Mouse (Mus musculus) G1E (cell line): Measurements from ENCODE around the gene Nfx1. TPM values are rescaled to one million over a fixed set of nuclear protein-coding genes. Genes with fewer than 3 reads are reported as not detected.

Experiments
- ATAC-seq: 2 replicates; pipeline ENCODE4 v1.8.0; 2016; ENCODE audit warnings: mild to moderate bottlenecking; ENCODE audit not compliant: insufficient number of reproducible peaks, poor library complexity, low FRiP score, severe bottlenecking; ENCODE audit errors: extremely low read depth
- DNase-seq: peaks from one replicate; pipeline ENCODE4 v3.0.0; 2012; ENCODE audit warnings: low spot score
- H3K27me3 ChIP-seq: 2 replicates; pipeline ENCODE4 v1.6.1; 2012; ENCODE audit warnings: mild to moderate bottlenecking, low read length, inconsistent platforms; ENCODE audit not compliant: insufficient read depth
- H3K36me3 ChIP-seq: replicated peaks from 2 replicates; pipeline ENCODE3; 2012; ENCODE audit warnings: mild to moderate bottlenecking, inconsistent platforms
- H3K4me1 ChIP-seq: 2 replicates; pipeline ENCODE4 v1.6.1; 2012; ENCODE audit warnings: low read depth, low read length, inconsistent platforms, mixed read lengths; ENCODE audit not compliant: insufficient read depth
- H3K4me3 ChIP-seq: 2 replicates; pipeline ENCODE4 v1.5.1; 2012; ENCODE audit warnings: low read depth, mild to moderate bottlenecking, inconsistent platforms, low read length, moderate library complexity, mixed read lengths
- H3K9me3 ChIP-seq: replicated peaks from 2 replicates; pipeline ENCODE4 v1.6.1; 2012; ENCODE audit warnings: inconsistent platforms
- CTCF ChIP-seq: IDR thresholded peaks from 2 replicates; pipeline ENCODE4 v1.5.1; 2012; ENCODE audit warnings: low read depth, low read length, inconsistent platforms, mixed read lengths
- GATA1 ChIP-seq: IDR thresholded peaks from 2 replicates; pipeline ENCODE4 v1.6.1; 2012; ENCODE audit warnings: borderline replicate concordance, low read length, inconsistent platforms, mixed read lengths
- GATA2 ChIP-seq: IDR thresholded peaks from 2 replicates; pipeline ENCODE4 v1.6.1; 2012; ENCODE audit warnings: low read depth, low read length, inconsistent platforms, borderline replicate concordance
- POLR2AphosphoS5 ChIP-seq: IDR thresholded peaks from 2 replicates; pipeline ENCODE4 v1.6.1; 2012; ENCODE audit warnings: low read depth, low read length, inconsistent platforms; ENCODE audit not compliant: insufficient replicate concordance
- TAL1 ChIP-seq: conservative IDR thresholded peaks from 2 replicates; pipeline ENCODE4 v1.6.1; 2012; ENCODE audit warnings: low read depth, low read length, inconsistent platforms, mixed read lengths
- polyA plus RNA-seq: library from polyadenylated mRNA; stranded (reverse); fragments of >175 nt; gene quantifications from 2 replicates; pipeline ENCODE4 v1.2.3, GENCODE M21; 2012
- total RNA-seq, 2 experiments: library from RNA; stranded (forward) in 1 of 2; stranded (reverse) in 1 of 2; fragments of 200-1000 nt in 1 of 2; fragments of >200 nt in 1 of 2; fragmentation: Nextera tagmentation in 1 of 2; gene quantifications; 2 replicates each; pipeline ENCODE4 v1.2.3; 2014 to 2017

Gene Nfx1
- total and polyA plus RNA-seq, 3 experiments = 49.1 to 152 (median 135) TPM

- DNase-seq (no peak), ATAC-seq (no peak)
- peaks cover 8% of the 10 kb centered on the region; the same call in 1 of the 2 replicates for H3K4me1 ChIP-seq
- no peak overlapping the region for H3K4me3 ChIP-seq
- TF ChIP-seq TAL1 (no peak), GATA2 (no peak), GATA1 (no peak), POLR2AphosphoS5 (no peak), CTCF (no peak)
- peaks cover 59% of the 10 kb centered on the region for H3K27me3 ChIP-seq
- H3K36me3 ChIP-seq = no peaks in the 10 kb centered on the region
- H3K9me3 ChIP-seq = no peaks in the 10 kb centered on the region
Measured at GRCm38 (mm10) chr4:41040983-41041382, 70.3 kb downstream of the Nfx1 start.

DNA sequence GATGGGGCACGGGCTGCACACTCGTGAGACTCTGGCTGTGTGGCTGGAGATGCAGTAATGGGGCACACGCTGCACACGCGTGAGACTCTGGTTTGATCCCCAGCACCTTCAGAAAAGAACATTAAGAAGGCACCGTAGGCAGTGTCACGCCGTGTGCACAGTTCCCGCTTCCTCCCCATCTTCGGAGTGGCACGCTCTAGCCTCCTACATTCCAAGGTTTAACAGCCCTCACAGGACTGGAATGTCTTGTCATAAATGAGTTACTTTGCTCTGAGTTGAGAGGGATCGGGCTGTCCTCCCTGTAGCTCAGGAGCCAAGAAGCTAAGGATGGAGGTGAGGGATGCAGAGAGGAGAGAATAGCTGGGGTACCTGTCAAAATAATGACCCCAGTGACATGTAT, 72.2 kb downstream of the Nfx1 start:
- H3K27me3 ChIP-seq = peaks cover 65% of the 10 kb centered on the region
- H3K9me3 ChIP-seq = no peaks in the 10 kb centered on the region
- no peak for DNase-seq
- H3K36me3 ChIP-seq = no peaks in the 10 kb centered on the region
- TF ChIP-seq POLR2AphosphoS5 (no peak), GATA2 (no peak), GATA1 (no peak), CTCF (no peak), TAL1 (no peak)
- no peak overlapping the region for H3K4me3 ChIP-seq
- no peak for ATAC-seq
- H3K4me1 ChIP-seq = peaks cover 5% of the 10 kb centered on the region; the same call in 1 of the 2 replicates

GRCm38 (mm10) chr4:41043961-41044360, 73.3 kb downstream of the Nfx1 start:
- ATAC-seq = no peak
- H3K27me3 ChIP-seq = peaks cover 68% of the 10 kb centered on the region
- H3K9me3 ChIP-seq = no peaks in the 10 kb centered on the region
- H3K4me3 ChIP-seq = no peak overlapping the region
- no peaks in the 10 kb centered on the region for H3K36me3 ChIP-seq
- TF ChIP-seq TAL1 (no peak), POLR2AphosphoS5 (no peak), GATA2 (no peak), GATA1 (no peak), CTCF (no peak)
- DNase-seq = no peak
- H3K4me1 ChIP-seq = peaks cover 5% of the 10 kb centered on the region

GRCm38 (mm10) chr4:41045288-41045687, 74.6 kb downstream of the Nfx1 start:
- no peak overlapping the region for H3K4me3 ChIP-seq
- TF ChIP-seq CTCF = no peak
- no peak for TF ChIP-seq TAL1
- no peak for TF ChIP-seq GATA1
- no peak for TF ChIP-seq GATA2
- TF ChIP-seq POLR2AphosphoS5 = no peak
- no peak for ATAC-seq

GRCm38 (mm10) chr4:41046254-41046795, 75.6 kb downstream of the Nfx1 start:
- DNase-seq (no peak), ATAC-seq (no peak)
- TF ChIP-seq CTCF (no peak), TAL1 (no peak), GATA2 (no peak), POLR2AphosphoS5 (no peak), GATA1 (no peak)

More at GRCm38 (mm10) chr4:41045288-41045687, 74.6 kb downstream of the Nfx1 start:
- Histone ChIP-seq H3K27me3 (peaks cover 63% of the 10 kb centered on the region), H3K36me3 (no peaks in the 10 kb centered on the region), H3K9me3 (no peaks in the 10 kb centered on the region), H3K4me1 (peaks cover 5% of the 10 kb centered on the region)
- no peak for DNase-seq

DNA sequence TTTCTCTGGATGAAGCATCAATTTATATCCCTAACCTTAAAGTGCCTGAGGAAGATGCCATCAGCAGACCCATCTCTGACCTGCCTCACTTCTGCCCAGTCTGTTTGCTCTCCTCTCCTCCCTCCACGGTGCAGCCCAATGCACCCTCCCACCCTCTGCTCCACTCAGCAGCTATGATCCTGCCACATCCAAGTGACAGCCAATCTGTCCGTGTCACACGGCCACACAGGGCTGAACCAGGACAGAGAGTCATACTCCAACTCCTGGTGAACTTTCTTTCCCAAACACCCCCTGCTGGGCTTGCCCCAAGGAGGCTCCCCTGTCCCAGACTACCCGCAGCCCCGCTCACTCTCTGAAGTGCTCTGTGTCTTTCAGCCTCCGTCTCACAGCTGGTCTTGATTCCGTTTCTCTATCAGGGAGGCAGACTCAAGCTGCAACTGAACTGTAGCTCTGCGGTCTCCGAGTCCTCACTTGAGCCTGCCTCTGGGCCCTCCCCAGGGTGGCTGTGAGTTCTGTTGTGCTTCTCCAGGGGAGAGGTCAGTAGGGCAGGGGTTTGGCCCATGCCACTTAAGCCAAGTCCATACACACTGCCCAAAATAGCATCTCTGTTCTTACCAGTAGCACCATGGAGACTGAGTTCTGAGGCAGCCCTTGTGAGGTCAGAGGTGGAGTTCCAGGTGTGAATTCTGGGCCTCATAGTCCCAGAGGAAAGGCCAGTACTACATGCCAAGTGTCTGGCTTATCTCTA, 77.0 kb downstream of the Nfx1 start, which contains the start of gene Aqp7:
Gene Aqp7, minus strand, starts transcription at position 616 of the 748 bp plus-strand sequence.
- no peaks in the 10 kb centered on the region for H3K9me3 ChIP-seq
- peaks cover 48% of the 10 kb centered on the region for H3K27me3 ChIP-seq
- ATAC-seq (no peak), DNase-seq (no peak)
- H3K4me1 ChIP-seq = peaks cover 14% of the 10 kb centered on the region
- no peaks in the 10 kb centered on the region for H3K36me3 ChIP-seq
- TF ChIP-seq GATA1 (no peak), TAL1 (no peak), CTCF (no peak), GATA2 (no peak)
- H3K4me3 ChIP-seq = no peak within 1 kb of the TSS

More at GRCm38 (mm10) chr4:41046254-41046795, 75.6 kb downstream of the Nfx1 start:
- H3K36me3 ChIP-seq = no peaks in the 10 kb centered on the region
- H3K4me1 ChIP-seq = peaks cover 9% of the 10 kb centered on the region
- H3K4me3 ChIP-seq = no peak overlapping the region
- peaks cover 53% of the 10 kb centered on the region for H3K27me3 ChIP-seq
- H3K9me3 ChIP-seq = no peaks in the 10 kb centered on the region
